Mouse (Mus musculus): Measurements from ENCODE around the gene Arid2. TPM values are rescaled to one million over a fixed set of nuclear protein-coding genes. Genes with fewer than 3 reads are reported as not detected.

Gene Arid2
- total RNA-seq (2012; rRNA removed) = 11.8 and 11.9 TPM in 2 replicates
- total RNA-seq (2014; rRNA removed) = 14.1 TPM in 2 replicates
- polyA plus RNA-seq (2012; ENCODE audit: insufficient read length, low read depth) = 10.8 and 13.3 TPM in 2 replicates

DNA sequence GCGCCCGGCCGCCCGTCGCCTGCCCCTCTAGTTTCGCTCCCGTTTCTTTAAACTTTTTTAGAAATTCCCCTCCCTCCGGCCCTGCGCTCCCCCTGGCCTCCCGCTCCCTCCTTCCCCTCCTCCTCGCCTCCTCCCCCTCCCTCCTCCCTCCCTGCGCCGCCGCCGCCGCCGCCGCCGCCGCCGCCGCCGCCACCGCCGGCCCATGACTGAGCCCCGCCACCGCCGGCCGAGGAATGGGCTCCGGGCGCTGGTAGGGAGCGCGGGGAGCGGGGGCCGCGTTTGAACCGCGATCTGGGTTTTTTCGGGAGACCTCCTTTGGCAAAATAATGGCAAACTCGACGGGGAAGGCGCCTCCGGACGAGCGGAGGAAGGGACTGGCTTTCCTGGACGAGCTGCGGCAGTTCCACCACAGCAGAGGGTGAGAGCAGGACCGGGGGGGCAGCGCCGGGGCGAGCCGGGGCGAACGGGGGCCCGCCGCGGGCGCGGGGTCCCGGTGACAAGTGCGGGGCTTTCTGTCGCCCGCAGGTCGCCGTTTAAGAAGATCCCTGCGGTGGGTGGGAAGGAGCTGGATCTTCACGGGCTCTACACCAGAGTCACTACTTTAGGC is at the start of gene Arid2:
Gene Arid2 (plus strand): TSS at position 150 of the 607 bp plus-strand sequence.
- Histone ChIP-seq H3K9me3 (replicated peaks; ENCODE audit: low read length) (no peaks in the 10 kb centered on the region), H3K79me2 (replicated peaks; ENCODE audit: control insufficient read depth, extremely low read depth, insufficient read depth, poor library complexity, severe bottlenecking) (peaks cover 47% of the 10 kb centered on the region), H3K27ac (ENCODE audit: insufficient read depth, low read depth) (peak within 1 kb of the TSS; percentile 94), H3K4me1 (ENCODE audit: control insufficient read depth in 1 of 2, insufficient read depth in 2 of 2) (peaks cover 0 to 20% of the 10 kb centered on the region in 2 experiments; a peak in 3 of 4 replicates), H3K27me3 (replicated peaks) (no peaks in the 10 kb centered on the region), H3K4me3 (replicated peaks in 1 of 3; ENCODE audit: low read depth in 2 of 3, low read length in 2 of 3, poor library complexity in 1 of 3) (peak within 1 kb of the TSS; percentile 70 to 81 (median 73)), H3K4me2 (ENCODE audit: insufficient read depth, low read depth, poor library complexity, severe bottlenecking) (peak within 1 kb of the TSS; percentile 77; the same call in 1 of the 2 replicates), H3K36me3 (replicated peaks in 1 of 2; ENCODE audit: control insufficient read depth in 1 of 2, insufficient read depth in 1 of 2, low read length in 1 of 2) (peaks cover 0 to 10% of the 10 kb centered on the region in 2 experiments), H3K9ac (ENCODE audit: insufficient read depth, low read depth) (peak within 1 kb of the TSS; percentile 94)
- TF ChIP-seq CHD1 (IDR thresholded peaks at IDR 0.05; ENCODE audit: low read depth, low read length) = no peak
- TF ChIP-seq BHLHE40 (IDR thresholded peaks at IDR 0.05; ENCODE audit: low read depth, low read length) = 0 out of 2 replicates have a peak, but pooled peaks have one; percentile 25
- no peak; the same call in 1 of the 2 replicates for TF ChIP-seq NELFE (IDR thresholded peaks at IDR 0.05; ENCODE audit: low read depth, low read length)
- TF ChIP-seq TCF12 (IDR thresholded peaks at IDR 0.05; ENCODE audit: low read depth, low read length) = peak; percentile 48
- TF ChIP-seq ZC3H11A (IDR thresholded peaks at IDR 0.05; ENCODE audit: low read depth, low read length) = no peak
- TF ChIP-seq POLR2A (IDR thresholded peaks at IDR 0.05; ENCODE audit: low read depth, low read length) = peak; percentile 55
- TF ChIP-seq MEF2A (IDR thresholded peaks at IDR 0.05; ENCODE audit: borderline replicate concordance, low read depth, low read length) = peak; percentile 48; the same call in 1 of the 2 replicates
- no peak for TF ChIP-seq ELF1 (IDR thresholded peaks at IDR 0.05; ENCODE audit: low read depth, low read length)
- TF ChIP-seq GABPA (IDR thresholded peaks at IDR 0.05; ENCODE audit: insufficient replicate concordance, low read depth, low read length) = no peak
- TF ChIP-seq ETS1 (conservative IDR thresholded peaks at IDR 0.05; ENCODE audit: low read depth, low read length) = no peak
- TF ChIP-seq IRF4 (IDR thresholded peaks at IDR 0.05; ENCODE audit: low read depth, low read length) = peak; percentile 59; the same call in 1 of the 2 replicates
- peak; percentile 94 for TF ChIP-seq MAZ (IDR thresholded peaks at IDR 0.05; ENCODE audit: low read depth, low read length)
- TF ChIP-seq UBTF (IDR thresholded peaks at IDR 0.05; ENCODE audit: low read depth, low read length) = peak; percentile 88; the same call in 1 of the 2 replicates
- TF ChIP-seq SMC3 (IDR thresholded peaks at IDR 0.05; ENCODE audit: low read depth, low read length) = no peak
- in situ Hi-C loops (cut with MboI; ENCODE audit: low pct_ligation_motif_present, low pct_unique_long_range_greater_than_20kb, low sequenced_read_pairs) (no loop called here), dilution Hi-C loops (cut with MboI; ENCODE audit: extremely low pct_ligation_motif_present, extremely low pct_unique_long_range_greater_than_20kb, low sequenced_read_pairs) (no loop called here)
- DNase-seq (ENCODE audit: extremely low read depth) = peak; percentile 61

DNA sequence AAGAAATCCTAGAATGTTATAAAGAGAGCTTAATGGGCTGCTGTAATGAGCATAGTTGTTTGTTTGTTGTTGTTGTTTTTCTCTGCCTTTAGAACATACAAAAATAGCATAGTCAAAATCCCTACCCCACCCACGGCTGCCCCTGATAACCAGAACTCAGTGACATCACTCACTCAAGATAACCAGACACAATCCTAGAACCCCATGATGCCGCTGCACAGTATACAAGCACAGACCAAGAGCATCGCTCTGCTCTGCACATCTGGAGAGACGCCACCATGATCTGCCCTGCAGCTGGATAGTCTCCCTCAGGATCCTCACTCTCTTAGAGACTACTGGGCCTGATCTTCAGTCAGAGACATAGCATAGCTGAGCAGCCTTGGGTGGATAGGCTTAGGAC is 49.2 kb upstream of the Arid2 start:
- dilution Hi-C loops (cut with MboI; ENCODE audit: extremely low pct_ligation_motif_present, extremely low pct_unique_long_range_greater_than_20kb, low sequenced_read_pairs) (no loop called here), in situ Hi-C loops (cut with MboI; ENCODE audit: low pct_ligation_motif_present, low pct_unique_long_range_greater_than_20kb, low sequenced_read_pairs) (no loop called here)
- no peak overlapping the region for H3K4me2 ChIP-seq (ENCODE audit: insufficient read depth, low read depth, poor library complexity, severe bottlenecking)
- H3K27me3 ChIP-seq (replicated peaks) = no peaks in the 10 kb centered on the region
- H3K4me3 ChIP-seq (replicated peaks in 1 of 3; ENCODE audit: low read depth in 2 of 3, low read length in 2 of 3, poor library complexity in 1 of 3) = no peak overlapping the region
- no peak overlapping the region for H3K9ac ChIP-seq (ENCODE audit: insufficient read depth, low read depth)
- no peaks in the 10 kb centered on the region for H3K79me2 ChIP-seq (replicated peaks; ENCODE audit: control insufficient read depth, extremely low read depth, insufficient read depth, poor library complexity, severe bottlenecking)
- H3K27ac ChIP-seq (ENCODE audit: insufficient read depth, low read depth) = no peak overlapping the region
- no peak for TF ChIP-seq JUND (conservative IDR thresholded peaks at IDR 0.05; ENCODE audit: low read depth, low read length)
- no peak for TF ChIP-seq MYC (IDR thresholded peaks at IDR 0.05; ENCODE audit: low read depth, low read length)
- TF ChIP-seq ELF1 (IDR thresholded peaks at IDR 0.05; ENCODE audit: low read depth, low read length) = no peak
- TF ChIP-seq GABPA (IDR thresholded peaks at IDR 0.05; ENCODE audit: insufficient replicate concordance, low read depth, low read length) = no peak
- TF ChIP-seq RCOR1 (conservative IDR thresholded peaks at IDR 0.05; ENCODE audit: low read depth, low read length) = no peak
- TF ChIP-seq POLR2AphosphoS2 (IDR thresholded peaks at IDR 0.05; ENCODE audit: low read depth, low read length) = no peak
- TF ChIP-seq MEF2A (IDR thresholded peaks at IDR 0.05; ENCODE audit: borderline replicate concordance, low read depth, low read length) = no peak
- TF ChIP-seq ZKSCAN1 (IDR thresholded peaks at IDR 0.05; ENCODE audit: borderline replicate concordance, low read depth, low read length) = no peak
- no peak for TF ChIP-seq E2F4 (IDR thresholded peaks at IDR 0.05; ENCODE audit: insufficient replicate concordance, low read depth, low read length)
- no peak for TF ChIP-seq TCF12 (IDR thresholded peaks at IDR 0.05; ENCODE audit: low read depth, low read length)
- no peak for TF ChIP-seq MAX (IDR thresholded peaks at IDR 0.05; ENCODE audit: low read length)
- no peak for TF ChIP-seq CHD2 (IDR thresholded peaks at IDR 0.05; ENCODE audit: low read length)
- no peak for TF ChIP-seq ETS1 (conservative IDR thresholded peaks at IDR 0.05; ENCODE audit: low read depth, low read length)
- no peak for TF ChIP-seq RAD21 (IDR thresholded peaks at IDR 0.05; ENCODE audit: low read depth, low read length)
- TF ChIP-seq SMC3 (IDR thresholded peaks at IDR 0.05; ENCODE audit: low read depth, low read length) = no peak
- TF ChIP-seq NELFE (IDR thresholded peaks at IDR 0.05; ENCODE audit: low read depth, low read length) = no peak
- no peak for DNase-seq (ENCODE audit: extremely low read depth)
- no peaks in the 10 kb centered on the region for H3K9me3 ChIP-seq (replicated peaks; ENCODE audit: low read length)
- H3K36me3 ChIP-seq (replicated peaks in 1 of 2; ENCODE audit: control insufficient read depth in 1 of 2, insufficient read depth in 1 of 2, low read length in 1 of 2) = no peaks in the 10 kb centered on the region
- H3K4me1 ChIP-seq (ENCODE audit: control insufficient read depth in 1 of 2, insufficient read depth in 2 of 2) = peaks cover 2 to 8% of the 10 kb centered on the region in 2 experiments
